Mouse (Mus musculus) liver, postnatal 0 days (tissue): Measurements from ENCODE around the gene Mrs2. TPM values are rescaled to one million over a fixed set of nuclear protein-coding genes. Genes with fewer than 3 reads are reported as not detected.

Experiments used
- ATAC-seq: fragments of 200-750 bp; cut with Nextera tagmentation; 2 replicates; pipeline ENCODE4 v1.8.0; 2017; ENCODE audit warnings: mild to moderate bottlenecking, moderate library complexity
- DNase-seq: peaks from one replicate; pipeline ENCODE4 v3.0.0-alpha.2; 2016
- H3K27ac ChIP-seq: fragments of 300-500 bp; sonication (generic); 2 replicates; pipeline ENCODE4 v1.5.1; 2014; ENCODE audit warnings: antibody characterized with exemption, moderate library complexity, mild to moderate bottlenecking, low read depth
- H3K27me3 ChIP-seq: fragments of 300-500 bp; sonication (generic); 2 replicates; pipeline ENCODE4 v1.6.1; 2014; ENCODE audit warnings: low read length, control low read depth, mixed read lengths; ENCODE audit not compliant: insufficient read depth
- H3K36me3 ChIP-seq: fragments of 300-500 bp; sonication (generic); replicated peaks from 2 replicates; pipeline ENCODE4 v1.6.1; 2014; ENCODE audit warnings: mild to moderate bottlenecking, control low read depth, low read length, moderate library complexity, mixed read lengths; ENCODE audit not compliant: insufficient read depth
- H3K4me1 ChIP-seq: fragments of 300-500 bp; sonication (generic); 2 replicates; pipeline ENCODE4 v1.6.1; 2014; ENCODE audit warnings: antibody characterized with exemption, mild to moderate bottlenecking, control low read depth; ENCODE audit not compliant: insufficient read depth
- H3K4me2 ChIP-seq: fragments of 300-500 bp; sonication (generic); 2 replicates; pipeline ENCODE4 v1.6.1; 2014; ENCODE audit warnings: low read depth, mild to moderate bottlenecking, low read length, moderate library complexity, mixed read lengths
- H3K4me3 ChIP-seq: fragments of 300-500 bp; sonication (generic); 2 replicates; pipeline ENCODE4 v1.5.1; 2014; ENCODE audit warnings: low read depth, low read length
- H3K9ac ChIP-seq: fragments of 300-500 bp; sonication (generic); replicated peaks from 2 replicates; pipeline ENCODE4 v1.6.1; 2014; ENCODE audit warnings: mild to moderate bottlenecking, moderate library complexity
- H3K9me3 ChIP-seq: fragments of 300-500 bp; sonication (generic); 2 replicates; pipeline ENCODE4 v1.6.1; 2016; ENCODE audit warnings: mild to moderate bottlenecking, control low read depth, low read length, mixed read lengths
- CTCF ChIP-seq: sonication (generic); IDR thresholded peaks from 2 replicates; pipeline ENCODE4 v1.5.1; 2016; ENCODE audit warnings: antibody characterized with exemption, low read depth
- EP300 ChIP-seq: IDR thresholded peaks from 2 replicates; pipeline ENCODE4 v1.6.1; 2016; ENCODE audit warnings: antibody characterized with exemption, low read depth, mild to moderate bottlenecking
- WGBS: fragments of 180-500 bp; shearing (Covaris S2); extraction: QIAGEN DNeasy Blood & Tissue Kit; methylation state at CpG from one replicate; pipeline ENCODE4 v1.1.7; 2014; ENCODE audit not compliant: insufficient replicate concordance; 5-methylcytosine and 5-hydroxymethylcytosine counted together
- polyA plus RNA-seq: library from polyadenylated mRNA; unstranded; fragments of >200 nt; fragmentation: Nextera tagmentation; extraction: Ambion mirVana; gene quantifications from 2 replicates; pipeline ENCODE4 v1.2.1, GENCODE M21; 2015

Mrs2 gene
- 5.1 and 6.3 TPM in 2 replicates for polyA plus RNA-seq

GRCm38 (mm10) chr13:25019793-25020539 lies at the start of gene Mrs2:
Gene Mrs2, minus strand, starts transcription at chr13:25020379.
- peaks cover 10% of the 10 kb centered on the region for H3K36me3 ChIP-seq
- peak; percentile 96 for ATAC-seq
- peak within 1 kb of the TSS; percentile 90 for H3K9ac ChIP-seq
- peak within 1 kb of the TSS; percentile 77 for H3K4me2 ChIP-seq
- H3K27ac ChIP-seq: peak within 1 kb of the TSS; percentile 82
- 2% methylated on average over 70 of the region's 84 CpGs for WGBS
- H3K4me3 ChIP-seq: peak within 1 kb of the TSS; percentile 90
- no peaks in the 10 kb centered on the region for H3K9me3 ChIP-seq
- H3K27me3 ChIP-seq: no peaks in the 10 kb centered on the region
- DNase-seq: peak; percentile 91
- TF ChIP-seq CTCF (no peak), EP300 (no peak)
- H3K4me1 ChIP-seq: peaks cover 13% of the 10 kb centered on the region; the same call in 1 of the 2 replicates

GRCm38 (mm10) chr13:25069765-25070164 lies 49.6 kb upstream of the Mrs2 start:
- DNase-seq (no peak), ATAC-seq (no peak)
- Histone ChIP-seq H3K4me3 (no peak overlapping the region), H3K36me3 (no peaks in the 10 kb centered on the region), H3K27ac (no peak overlapping the region), H3K9ac (no peak overlapping the region), H3K4me1 (no peaks in the 10 kb centered on the region), H3K9me3 (no peaks in the 10 kb centered on the region), H3K27me3 (no peaks in the 10 kb centered on the region), H3K4me2 (no peak overlapping the region)
- 72% methylated on average over 4 of the region's 4 CpGs for WGBS
- TF ChIP-seq EP300: no peak
- no peak for TF ChIP-seq CTCF

GRCm38 (mm10) chr13:25067183-25067582 lies 47.0 kb upstream of the Mrs2 start:
- Histone ChIP-seq H3K4me2 (no peak overlapping the region), H3K36me3 (no peaks in the 10 kb centered on the region), H3K9me3 (no peaks in the 10 kb centered on the region), H3K4me1 (no peaks in the 10 kb centered on the region), H3K9ac (no peak overlapping the region), H3K27me3 (no peaks in the 10 kb centered on the region), H3K27ac (no peak overlapping the region), H3K4me3 (no peak overlapping the region)
- DNase-seq (no peak), ATAC-seq (no peak)
- WGBS: 71% methylated on average over 4 of the region's 4 CpGs
- TF ChIP-seq CTCF: no peak
- TF ChIP-seq EP300: no peak

GRCm38 (mm10) chr13:25066659-25067058 lies 46.5 kb upstream of the Mrs2 start:
- Histone ChIP-seq H3K36me3 (no peaks in the 10 kb centered on the region), H3K9me3 (no peaks in the 10 kb centered on the region), H3K27me3 (no peaks in the 10 kb centered on the region), H3K4me3 (no peak overlapping the region), H3K4me1 (no peaks in the 10 kb centered on the region), H3K27ac (no peak overlapping the region), H3K9ac (no peak overlapping the region), H3K4me2 (no peak overlapping the region)
- ATAC-seq (no peak), DNase-seq (no peak)
- TF ChIP-seq CTCF (no peak), EP300 (no peak)
- WGBS: 88% methylated on average over 2 of the region's 2 CpGs

- ATAC-seq: no peak
- no peaks in the 10 kb centered on the region for H3K4me1 ChIP-seq
- no peaks in the 10 kb centered on the region for H3K36me3 ChIP-seq
- H3K4me3 ChIP-seq: peak within 1 kb of the TSS; percentile 49
- WGBS: 4% methylated on average over 60 of the region's 63 CpGs
- H3K27ac ChIP-seq: no peak within 1 kb of the TSS
- no peaks in the 10 kb centered on the region for H3K9me3 ChIP-seq
- no peak for TF ChIP-seq EP300
- no peak for TF ChIP-seq CTCF
- no peak within 1 kb of the TSS; the same call in 1 of the 2 replicates for H3K9ac ChIP-seq
- peak within 1 kb of the TSS; percentile 70 for H3K4me2 ChIP-seq
- peak; percentile 20 for DNase-seq
- peaks cover 24% of the 10 kb centered on the region for H3K27me3 ChIP-seq
Measured at GRCm38 (mm10) chr13:25055873-25056667, 35.9 kb upstream of the Mrs2 start, which contains the start of gene Dcdc2a. Gene Dcdc2a, plus strand, starts transcription at chr13:25056004.

- TF ChIP-seq CTCF (peak; percentile 36), EP300 (no peak)
- ATAC-seq (peak; percentile 63; the same call in 1 of the 2 replicates), DNase-seq (peak; percentile 61)
- peak overlapping the region; percentile 49 for H3K4me3 ChIP-seq
- H3K36me3 ChIP-seq: no peaks in the 10 kb centered on the region
- H3K4me1 ChIP-seq: no peaks in the 10 kb centered on the region
- peaks cover 24% of the 10 kb centered on the region for H3K27me3 ChIP-seq
- 1% methylated on average over 33 of the region's 35 CpGs for WGBS
- no peak overlapping the region; the same call in 1 of the 2 replicates for H3K9ac ChIP-seq
- H3K9me3 ChIP-seq: no peaks in the 10 kb centered on the region
- no peak overlapping the region for H3K27ac ChIP-seq
- H3K4me2 ChIP-seq: peak overlapping the region; percentile 70
Measured at GRCm38 (mm10) chr13:25055111-25055554, 35.0 kb upstream of the Mrs2 start.
